Mouse (Mus musculus) gonadal fat pad, adult 2 months (tissue): ENCODE measurements around the gene Kcmf1. TPM values are rescaled to one million over a fixed set of nuclear protein-coding genes. Genes with fewer than 3 reads are reported as not detected.
"Not testable (repeated sequence)": the region's sequence is repeated elsewhere in the genome, so short reads cannot be mapped to it uniquely, and the experiment has no call there.

Experiments
- DNase-seq: peaks from one replicate; pipeline ENCODE4 v3.0.0-alpha.2; 2012; ENCODE audit warnings: low read depth
- polyA plus RNA-seq: library from polyadenylated mRNA; depleted of rRNA; stranded (reverse); fragments of >200 nt; gene quantifications from 2 replicates; pipeline ENCODE4 v1.2.3, GENCODE M21; 2012

Gene Kcmf1
- polyA plus RNA-seq, 1 experiment, result 93.0 TPM

DNA sequence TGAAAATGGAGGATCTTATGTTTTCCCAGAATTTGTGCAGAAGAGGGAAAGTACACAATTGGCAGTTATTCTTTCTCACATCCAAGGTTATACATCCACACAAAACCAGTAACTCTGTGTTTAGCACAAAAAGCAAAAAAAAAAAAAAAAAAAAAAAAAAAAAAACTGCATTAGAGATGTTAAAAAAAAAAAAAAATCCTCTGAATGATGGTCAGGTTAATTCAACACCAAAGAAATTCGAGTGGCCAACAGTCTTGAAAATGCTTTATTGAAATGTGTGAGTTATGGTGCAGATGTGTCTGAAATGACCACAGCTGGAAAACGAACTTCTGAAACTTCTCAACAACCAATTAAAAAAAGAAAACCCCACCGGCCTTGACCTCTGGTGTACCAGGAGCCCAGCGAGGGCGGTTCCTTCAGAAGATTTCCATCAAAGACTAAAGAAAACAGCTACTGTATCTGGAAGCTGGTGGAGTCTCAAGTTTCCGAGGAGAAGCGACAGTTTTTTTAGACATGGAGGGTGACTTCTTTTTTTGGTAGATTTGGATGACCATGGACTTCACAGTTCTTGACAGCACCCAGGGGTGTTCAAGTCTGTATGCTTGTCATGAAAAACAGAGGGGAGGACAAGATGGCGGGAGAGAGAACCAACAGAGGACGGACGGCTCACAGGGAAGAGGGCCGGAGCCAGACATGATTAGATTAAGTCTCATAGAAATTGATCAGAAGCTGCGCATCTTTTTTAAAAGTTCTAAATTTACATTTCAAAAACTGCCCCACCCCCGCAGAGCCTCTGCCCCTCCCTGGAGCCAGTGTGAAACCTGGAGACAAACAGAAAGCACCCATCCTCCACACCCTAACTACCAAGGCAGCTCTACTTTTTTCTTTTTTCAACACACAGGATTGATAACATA, 58.7 kb downstream of the Kcmf1 start:
- no peak for DNase-seq

DNA sequence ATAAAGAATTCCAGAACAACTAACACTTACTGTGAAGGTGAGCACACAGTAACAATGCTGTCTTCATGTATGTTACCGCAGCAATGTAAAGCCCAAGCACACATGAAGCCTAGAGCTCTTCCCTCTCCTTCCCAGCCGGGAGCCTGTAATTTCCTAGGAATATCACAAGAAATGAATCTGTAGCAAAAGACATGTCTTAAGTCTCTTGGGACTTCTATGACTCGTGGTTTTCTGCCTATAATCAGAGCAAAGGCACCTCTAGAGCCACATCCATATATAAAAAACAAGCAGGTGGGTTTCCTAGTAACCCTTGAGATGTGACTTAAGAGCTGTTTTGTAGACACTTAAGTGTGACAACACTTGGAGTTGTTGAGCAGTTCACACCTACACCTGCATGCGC, 62.0 kb downstream of the Kcmf1 start:
- DNase-seq, result no peak

DNA sequence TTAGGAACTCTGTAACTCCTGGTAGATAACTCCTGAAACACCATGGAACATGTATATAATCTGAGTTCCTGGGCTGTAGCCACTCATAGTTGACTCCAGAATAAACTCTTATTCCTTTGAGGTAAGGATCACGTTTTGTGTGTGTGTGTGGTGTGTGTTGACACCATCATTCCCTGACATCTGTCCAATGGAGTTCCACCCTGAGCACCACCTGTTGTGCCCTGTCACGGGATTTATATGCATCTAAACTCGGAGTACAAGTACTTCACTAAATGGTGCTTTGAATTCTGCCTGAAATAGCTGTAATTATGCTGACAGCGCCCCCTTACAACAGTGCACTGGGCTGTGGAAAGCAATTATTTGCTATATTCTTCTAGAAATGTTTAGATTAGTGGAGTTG, 65.3 kb downstream of the Kcmf1 start:
- no peak for DNase-seq

DNA sequence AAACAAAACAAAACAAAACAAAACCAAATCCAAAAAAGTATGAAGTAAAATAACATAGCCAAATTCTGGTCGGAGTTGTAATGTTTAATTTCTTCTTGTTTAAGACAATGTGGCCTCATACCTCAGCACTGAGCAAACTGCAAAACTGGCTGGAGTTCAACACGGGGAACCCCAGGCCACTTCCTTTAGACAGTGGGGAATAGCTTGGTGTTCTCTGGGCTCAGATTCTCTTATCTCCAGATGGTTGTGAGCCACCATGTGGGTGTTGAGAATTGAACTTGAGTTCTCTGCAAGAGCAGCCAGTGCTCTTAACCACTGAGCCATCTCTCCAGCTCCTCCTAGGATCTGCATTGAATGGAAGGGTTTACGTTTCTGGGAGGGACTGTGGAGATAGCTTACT, 67.9 kb downstream of the Kcmf1 start:
- DNase-seq, result no peak

DNA sequence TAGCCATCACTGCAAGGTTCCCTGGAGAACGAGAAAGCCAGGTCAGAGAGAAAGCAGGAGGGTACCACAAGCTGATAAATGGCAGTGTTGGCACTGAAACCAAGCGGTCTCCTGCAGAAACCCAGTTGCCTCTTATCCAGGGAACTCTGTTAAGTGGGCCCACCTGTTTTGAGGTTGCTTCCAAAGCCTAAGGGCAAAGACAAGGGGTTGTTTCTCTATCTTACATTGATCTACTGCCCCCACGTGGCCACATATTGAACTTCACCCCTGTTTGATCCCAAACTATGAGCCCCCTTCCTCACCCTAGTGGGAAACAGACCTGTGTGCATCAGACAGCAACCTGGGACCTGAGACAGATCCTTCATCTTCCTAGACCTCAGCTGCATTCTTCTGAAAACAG, 68.5 kb downstream of the Kcmf1 start:
- DNase-seq, result no peak

DNA sequence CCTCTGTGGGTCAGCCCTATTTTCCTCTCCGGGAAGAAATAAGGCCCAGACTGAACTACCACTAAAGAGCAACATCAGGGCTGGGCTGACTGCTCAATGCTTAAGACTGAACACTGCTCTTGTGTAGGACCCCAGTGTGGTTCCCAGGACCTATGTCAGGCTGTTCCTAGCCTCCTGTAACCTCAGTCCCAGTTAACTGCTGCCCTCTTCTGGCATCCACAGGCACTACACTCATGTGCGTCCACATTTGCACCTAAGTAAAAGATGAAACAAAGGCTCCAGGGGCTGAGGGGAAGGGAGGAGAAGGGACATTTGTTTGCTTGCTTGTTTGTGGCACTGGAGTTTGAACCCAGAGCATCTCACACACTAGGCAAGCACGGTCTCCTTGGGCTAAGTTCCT, 70.9 kb downstream of the Kcmf1 start:
- no peak for DNase-seq

DNA sequence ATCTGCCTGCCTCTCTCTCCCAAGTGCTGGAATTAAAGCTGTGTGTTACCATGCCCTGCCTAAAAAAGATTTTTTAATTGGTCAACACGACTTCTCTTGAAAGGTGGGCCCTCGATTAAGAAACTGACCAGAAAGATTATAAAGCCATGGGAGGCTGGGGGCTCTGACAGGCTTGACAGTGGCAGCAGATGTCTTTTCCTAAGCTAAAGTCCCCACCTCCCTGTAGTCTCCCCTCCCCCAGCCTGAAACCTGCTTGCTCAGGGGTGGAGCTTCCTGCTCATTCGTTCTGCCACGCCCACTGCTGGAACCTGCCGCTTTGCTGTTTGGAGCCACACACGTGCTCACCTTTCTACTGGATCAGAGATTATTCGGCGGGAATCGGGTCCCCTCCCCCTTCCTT, 71.7 kb downstream of the Kcmf1 start:
- DNase-seq, result not testable (repeated sequence)

DNA sequence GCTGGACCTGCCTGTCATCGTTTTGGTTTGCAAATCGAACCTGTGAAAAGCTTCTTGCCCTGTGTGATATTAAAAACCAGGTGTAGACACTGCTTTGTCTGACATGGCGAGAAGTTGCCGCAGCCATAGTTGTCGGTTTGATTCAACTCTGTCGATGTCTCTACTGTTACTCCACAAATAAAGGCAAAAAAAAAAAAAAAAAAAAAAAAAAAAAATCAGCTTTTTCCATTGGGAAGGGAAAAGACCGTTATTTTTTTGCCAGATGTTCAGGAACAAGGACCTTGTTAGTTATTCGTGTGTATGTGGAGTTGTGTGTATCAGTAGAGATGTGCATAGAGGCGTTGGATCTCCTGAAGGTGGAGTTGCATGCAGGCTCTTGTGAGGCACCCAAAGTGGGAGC, 74.0 kb downstream of the Kcmf1 start:
- DNase-seq, result no peak

DNA sequence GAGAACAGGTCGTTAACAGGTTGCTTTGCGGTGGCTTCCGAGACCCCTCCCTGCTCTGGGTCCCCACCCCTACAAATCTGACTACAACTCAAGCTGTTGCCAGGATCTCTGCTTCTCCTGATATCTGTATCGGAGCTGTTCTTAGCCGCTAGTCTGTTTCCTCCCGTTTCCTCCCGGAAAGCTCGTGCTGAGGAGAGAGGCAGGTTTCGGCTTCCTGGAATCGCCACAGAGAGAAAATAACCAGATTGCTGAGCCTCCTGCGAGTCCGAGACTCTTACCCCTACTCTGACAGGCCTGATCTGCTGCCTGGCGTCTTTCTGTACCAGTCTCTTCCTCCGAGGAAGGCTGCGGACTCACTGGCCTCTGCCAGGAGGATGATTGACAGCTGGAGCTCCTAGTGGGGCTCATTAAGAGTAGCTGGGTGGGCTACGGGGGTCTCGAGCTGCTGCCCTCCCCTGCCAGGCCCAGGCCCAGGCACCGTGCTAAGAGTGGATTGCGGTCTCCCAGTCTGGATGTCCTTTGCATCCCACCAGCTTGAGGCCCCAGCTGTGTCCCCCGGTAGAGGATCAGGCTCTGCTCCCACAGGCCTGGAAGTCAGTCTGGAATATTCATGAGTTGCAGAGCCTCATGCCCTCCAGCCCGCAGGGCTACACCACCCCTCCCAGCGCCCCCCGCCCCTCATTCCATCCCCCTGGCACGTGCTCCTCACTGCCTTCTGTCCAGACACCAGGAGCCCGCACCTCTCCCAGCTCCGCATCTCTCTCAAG, 74.6 kb downstream of the Kcmf1 start:
- DNase-seq, result no peak

DNA sequence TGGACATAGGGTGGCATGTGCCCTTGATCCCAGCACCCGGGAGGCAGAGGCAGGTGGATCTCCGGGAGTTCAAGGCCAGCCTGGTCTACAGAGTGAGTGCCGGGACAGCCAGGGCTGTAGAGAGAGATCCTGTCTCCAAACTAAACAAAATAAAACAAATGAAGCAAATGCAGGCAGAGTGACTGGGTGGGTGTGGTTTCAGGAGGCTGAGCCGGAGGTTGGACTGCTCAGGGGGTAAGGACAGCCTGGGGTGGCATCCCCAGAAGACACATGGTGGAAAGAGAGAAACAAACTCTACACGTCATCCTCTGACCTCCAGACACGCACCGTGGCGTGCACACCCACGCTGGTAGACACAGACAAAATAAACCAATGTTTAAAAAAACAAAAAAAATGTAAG, 86.3 kb downstream of the Kcmf1 start:
- no peak for DNase-seq

DNA sequence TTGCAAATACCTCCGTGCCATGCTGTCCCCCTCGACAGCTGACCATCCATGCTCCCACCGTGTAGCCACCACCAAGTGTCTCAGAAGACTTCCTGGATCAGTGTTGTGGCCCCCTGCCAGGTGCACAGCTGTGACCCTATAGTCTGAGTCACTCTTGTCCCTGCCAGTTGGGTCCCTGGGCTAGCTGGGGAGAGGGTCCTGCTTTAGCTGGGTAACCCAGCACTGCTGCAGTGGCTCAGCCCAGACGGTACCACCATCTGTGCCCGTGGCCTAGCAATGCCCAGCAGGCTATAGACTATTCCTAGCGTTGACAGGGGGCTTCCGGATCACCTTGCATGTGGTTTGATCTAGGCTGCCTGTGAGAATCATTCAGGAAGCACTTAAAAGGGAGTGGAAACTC, 89.5 kb downstream of the Kcmf1 start:
- DNase-seq, result no peak

DNA sequence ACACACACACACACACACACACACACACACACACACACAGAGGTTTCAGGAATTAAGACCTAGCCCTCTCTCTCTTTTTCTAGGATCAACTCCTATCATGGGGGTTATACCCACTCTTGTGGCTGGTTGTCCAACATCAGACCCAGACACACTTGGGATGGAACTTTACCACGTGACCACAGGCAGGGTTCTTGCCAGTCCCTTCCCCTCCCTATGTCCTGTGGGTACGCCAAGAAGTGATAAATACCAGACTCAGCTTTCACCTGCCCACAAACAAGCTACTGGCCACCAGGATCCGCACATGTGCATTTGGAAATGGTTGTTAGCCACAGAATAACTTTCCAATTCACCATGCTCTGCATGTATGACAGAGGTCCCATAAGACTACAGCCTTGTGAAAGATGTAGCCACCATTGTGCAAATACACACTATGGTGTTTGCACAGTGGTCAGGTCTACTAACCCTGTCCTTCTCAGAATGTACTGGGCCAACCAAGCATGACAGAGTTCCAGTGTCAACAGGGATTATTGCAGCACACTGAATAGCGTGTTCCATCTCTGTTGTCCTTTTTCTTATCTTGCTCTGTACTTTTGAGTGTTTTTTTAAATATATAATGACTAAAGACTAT, 90.1 kb downstream of the Kcmf1 start:
- DNase-seq, result no peak

DNA sequence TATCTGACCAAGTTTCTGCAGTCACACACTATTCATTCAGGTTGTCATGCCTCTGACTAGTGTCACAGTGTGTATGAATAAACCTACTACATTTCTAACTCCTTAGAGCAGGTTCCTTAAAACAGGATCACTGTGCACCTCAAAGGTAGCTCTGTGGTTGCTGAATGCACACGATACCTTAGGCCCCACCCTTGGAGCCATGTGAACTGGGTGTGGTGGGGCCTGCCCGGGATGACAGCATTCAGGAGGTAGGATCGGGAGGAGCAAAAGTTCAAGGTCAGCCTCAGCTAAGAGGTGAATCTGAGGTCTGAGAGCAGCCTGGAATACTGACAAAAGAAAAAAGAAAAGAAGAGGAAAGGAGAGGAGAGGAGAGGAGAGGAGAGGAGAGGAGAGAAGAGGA, 91.4 kb downstream of the Kcmf1 start:
- no peak for DNase-seq

DNA sequence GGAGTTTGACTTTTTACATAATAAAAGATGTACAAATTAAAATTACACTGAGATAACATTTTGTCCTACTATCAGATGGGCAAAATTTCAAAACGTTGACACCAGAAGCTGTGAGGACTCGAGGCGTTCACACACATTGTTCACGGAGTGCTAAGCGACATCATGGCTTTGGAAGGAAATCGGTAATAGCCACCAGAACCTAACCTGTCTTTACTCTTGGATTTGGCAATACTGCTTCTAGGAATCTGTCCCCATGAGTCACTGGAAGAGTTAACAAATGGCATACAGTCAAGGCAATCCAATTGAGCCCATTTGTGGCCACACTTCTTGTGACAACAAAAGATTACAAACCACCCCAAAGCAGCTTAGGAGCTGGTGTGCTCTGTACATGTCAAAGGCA, 96.1 kb downstream of the Kcmf1 start:
- DNase-seq, result peak; percentile 65

DNA sequence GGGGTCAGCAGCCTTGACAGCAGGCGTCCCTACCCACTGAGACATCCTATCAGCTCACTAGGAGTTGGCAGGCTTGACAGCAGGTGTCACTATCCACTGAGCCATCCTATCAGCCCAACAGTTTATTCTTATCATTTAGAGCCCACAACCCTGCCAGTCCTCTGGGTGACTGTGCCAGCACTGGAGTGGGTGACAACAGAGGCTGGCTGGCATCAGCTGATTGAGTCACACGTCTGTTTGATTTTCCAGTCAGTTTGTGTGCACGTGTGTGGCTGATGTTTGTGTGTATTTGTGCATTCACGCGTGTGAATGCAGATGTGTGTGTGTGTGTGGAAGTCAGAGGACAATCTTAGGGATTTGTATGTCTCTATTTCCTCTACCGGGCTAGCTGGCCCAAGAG, 97.7 kb downstream of the Kcmf1 start:
- DNase-seq, result no peak

DNA sequence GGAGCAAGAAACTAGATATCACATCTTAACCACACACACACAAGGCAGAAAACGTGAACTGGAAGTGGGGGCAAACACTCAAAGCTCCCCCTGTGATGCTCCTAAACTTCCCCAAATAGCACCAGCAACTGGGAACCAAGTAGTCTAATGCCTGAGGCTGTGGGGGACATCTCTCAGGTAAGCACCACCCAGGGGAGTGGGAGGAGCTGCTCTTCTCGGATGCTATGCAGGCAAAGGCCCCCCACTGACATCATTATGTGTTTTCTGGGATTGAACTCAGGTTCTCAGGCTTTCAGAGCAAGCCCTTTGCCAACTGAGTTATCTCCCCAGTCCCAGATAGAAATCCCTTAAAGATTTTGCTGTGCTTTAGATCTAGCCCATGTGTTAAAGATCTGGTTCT, 99.1 kb downstream of the Kcmf1 start:
- DNase-seq, result no peak

DNA sequence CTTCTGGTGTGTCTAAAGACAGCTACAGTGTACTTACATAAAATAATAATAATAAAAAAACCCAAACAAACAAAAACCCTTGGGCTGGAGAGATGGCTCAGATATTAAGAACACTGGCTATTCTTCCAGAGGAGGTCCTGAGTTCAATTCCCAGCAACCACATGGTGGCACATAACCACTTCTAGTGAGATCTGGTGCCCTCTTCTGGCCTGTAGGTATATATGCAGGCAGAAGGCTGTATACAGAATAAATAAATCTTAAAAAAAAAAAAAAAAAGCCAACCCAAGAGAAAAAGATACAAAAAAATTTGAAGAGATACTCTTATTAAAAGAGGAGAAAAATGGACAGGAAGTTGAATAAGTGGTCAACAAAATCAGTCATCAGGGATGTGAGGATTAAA, 102.0 kb downstream of the Kcmf1 start:
- DNase-seq, result no peak

DNA sequence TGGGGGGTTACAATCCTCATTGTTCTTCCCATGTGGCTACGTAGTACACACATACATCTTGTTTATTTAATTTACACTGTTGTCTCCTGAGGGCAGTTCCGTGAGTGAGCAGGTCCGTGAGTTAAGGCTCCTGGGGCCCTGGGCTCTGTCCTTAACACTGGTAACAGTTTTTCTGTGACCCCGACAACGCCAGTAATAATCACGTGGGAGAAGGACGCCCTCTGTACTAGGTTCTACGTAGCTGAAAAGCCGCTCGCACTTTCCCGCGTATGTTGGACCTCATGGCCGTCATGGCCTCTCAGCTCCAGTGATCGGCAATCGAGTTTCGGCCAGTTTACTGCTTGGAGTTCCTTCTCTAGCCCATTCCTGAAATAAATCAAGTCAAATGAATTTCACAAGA, 104.3 kb downstream of the Kcmf1 start:
- DNase-seq, result no peak

DNA sequence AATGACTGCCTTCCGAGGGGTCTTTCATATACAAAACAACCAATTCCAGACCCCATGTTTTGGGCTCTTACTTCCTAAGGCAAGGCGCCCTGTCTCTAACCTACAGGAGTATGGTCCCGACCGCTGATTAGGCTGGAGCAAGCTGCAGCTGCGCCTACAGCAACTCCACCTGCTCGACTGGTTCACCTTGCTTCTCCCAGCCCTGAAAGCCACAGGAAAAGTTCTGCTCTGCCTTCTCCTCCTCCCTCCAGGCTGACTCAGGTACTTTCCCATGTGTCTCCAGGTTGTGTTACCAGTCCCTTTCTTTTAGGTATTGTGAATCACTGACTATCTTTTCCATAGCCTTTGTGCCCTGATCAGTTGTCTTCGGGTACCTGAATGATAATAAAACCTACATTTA, 104.9 kb downstream of the Kcmf1 start:
- DNase-seq, result no peak

DNA sequence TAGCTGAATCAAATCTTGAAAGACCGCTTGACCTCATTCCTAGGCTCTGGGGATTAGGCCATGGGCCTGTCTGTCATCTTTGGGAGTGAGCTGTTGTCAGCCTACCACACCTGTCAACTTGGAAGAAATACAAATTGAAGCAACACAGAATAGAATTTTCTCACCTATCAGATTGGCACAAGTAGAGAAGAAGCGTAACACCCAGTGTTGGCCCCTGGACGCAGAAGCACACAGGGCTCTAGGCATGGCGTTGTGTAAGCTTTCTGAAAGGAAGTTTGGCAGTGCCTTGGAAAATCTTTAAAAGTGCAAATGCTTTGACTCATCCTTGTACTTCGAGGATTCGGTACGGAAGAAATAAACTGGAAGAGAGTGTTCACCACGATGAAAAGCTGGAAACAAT, 107.1 kb downstream of the Kcmf1 start:
- DNase-seq, result peak; percentile 84
